Mouse (Mus musculus) ES-E14 (cell line): ENCODE measurements at regions not wholly inside any gene's neighbourhood (a gene's known extent, or its start where the extent isn't known, plus 50 kb on each side); places are given as distances from the start of the nearest gene placed in this dataset.

ENCODE experiments used
- DNase-seq: peaks from one replicate; pipeline ENCODE4 v3.0.0-alpha.2; 2013; ENCODE audit warnings: low read depth, low spot score
- H3K27ac ChIP-seq: 2 replicates; pipeline ENCODE4 v1.5.1; 2012; ENCODE audit warnings: low read depth, mild to moderate bottlenecking, low read length, moderate library complexity, mixed read lengths; ENCODE audit not compliant: poor library complexity, insufficient read depth, severe bottlenecking
- H3K36me3 ChIP-seq: 2 replicates; pipeline ENCODE4 v1.6.1; 2012; ENCODE audit warnings: mild to moderate bottlenecking, low read length, moderate library complexity, mixed read lengths; ENCODE audit not compliant: control insufficient read depth, poor library complexity, insufficient read depth, severe bottlenecking
- H3K4me1 ChIP-seq, 2 experiments: fragments of 150-350 bp in 1 of 2; sonication (generic) in 1 of 2; 2 replicates each; pipeline ENCODE4 v1.6.1; 2012; ENCODE audit warnings: low read length in 2 of 2, mild to moderate bottlenecking in 1 of 2, mixed read lengths in 1 of 2; ENCODE audit not compliant: control insufficient read depth in 2 of 2, insufficient read depth in 2 of 2, poor library complexity in 1 of 2
- H3K4me3 ChIP-seq, 2 experiments: fragments of 150-350 bp in 1 of 2; sonication (generic) in 1 of 2; 2 replicates each; pipeline ENCODE4 v1.5.1; 2012; ENCODE audit warnings: low read length in 2 of 2, low read depth in 1 of 2, mild to moderate bottlenecking in 1 of 2, mixed read lengths in 1 of 2; ENCODE audit not compliant: insufficient read depth in 1 of 2, poor library complexity in 1 of 2, severe bottlenecking in 1 of 2
- H3K9ac ChIP-seq: 2 replicates; pipeline ENCODE4 v1.6.1; 2012; ENCODE audit warnings: low read depth, mild to moderate bottlenecking, low read length, mixed read lengths; ENCODE audit not compliant: poor library complexity, insufficient read depth, severe bottlenecking
- H3K9me3 ChIP-seq: fragments of 150-350 bp; sonication (generic); 2 replicates; pipeline ENCODE4 v1.6.1; 2012; ENCODE audit warnings: low read depth, mild to moderate bottlenecking, low read length; ENCODE audit not compliant: control insufficient read depth, insufficient read depth
- CHD2 ChIP-seq: IDR thresholded peaks from 2 replicates; pipeline ENCODE4 v1.6.1; 2014; ENCODE audit warnings: mild to moderate bottlenecking, low read depth, low read length, inconsistent platforms
- HCFC1 ChIP-seq: IDR thresholded peaks from 2 replicates; pipeline ENCODE4 v1.6.1; 2012; ENCODE audit warnings: low read length, inconsistent platforms, borderline replicate concordance; ENCODE audit not compliant: insufficient read depth
- MAFK ChIP-seq: IDR thresholded peaks from 2 replicates; pipeline ENCODE4 v1.6.1; 2014; ENCODE audit warnings: mild to moderate bottlenecking, low read depth, low read length, inconsistent platforms; ENCODE audit not compliant: insufficient read depth
- ZC3H11A ChIP-seq: IDR thresholded peaks from 2 replicates; pipeline ENCODE4 v1.6.1; 2012; ENCODE audit warnings: low read depth, mild to moderate bottlenecking, inconsistent platforms, low read length, borderline replicate concordance
- ZNF384 ChIP-seq: IDR thresholded peaks from 2 replicates; pipeline ENCODE4 v1.6.1; 2012; ENCODE audit warnings: low read depth, low read length, inconsistent platforms
- in situ Hi-C, 2 experiments: fragments of 600-800 bp; cut with MboI; formaldehyde crosslinking; loops; one replicate each; pipeline ENCODE4 v1.15.1; 2025; ENCODE audit warnings: low sequenced_read_pairs in 2 of 2, inconsistent platforms in 1 of 2; ENCODE audit not compliant: unreplicated experiment in 2 of 2

DNA sequence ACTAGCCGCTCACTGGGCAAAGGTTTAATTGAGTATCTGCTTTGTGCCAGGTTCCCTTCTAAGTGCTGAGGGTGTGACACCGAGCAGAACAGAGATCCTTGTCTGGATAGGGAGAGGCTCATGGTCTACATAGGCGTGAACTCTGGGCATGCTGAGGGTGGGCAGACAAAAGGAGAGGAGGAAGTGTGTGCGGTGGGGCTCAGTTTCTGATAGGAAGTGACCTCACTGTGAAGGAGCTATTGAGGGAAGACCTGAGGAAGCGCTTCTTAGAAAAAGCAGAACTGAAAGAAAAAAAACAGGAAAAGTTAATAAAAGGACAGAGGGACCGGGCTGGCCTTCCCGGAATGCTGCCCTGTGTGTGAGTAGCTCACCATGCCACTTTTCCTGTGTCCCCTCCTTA is 162.8 kb downstream of the Hibadh start:
- H3K9me3 ChIP-seq, result no peaks in the 10 kb centered on the region
- H3K4me3 ChIP-seq, result no peak overlapping the region
- TF ChIP-seq CHD2, result no peak
- no peak for TF ChIP-seq ZC3H11A
- TF ChIP-seq MAFK, result no peak
- no peak for TF ChIP-seq ZNF384
- no peak for TF ChIP-seq HCFC1
- no peak overlapping the region for H3K9ac ChIP-seq
- H3K27ac ChIP-seq, result no peak overlapping the region
- no peak for DNase-seq
- in situ Hi-C loops, result no loop called here
- H3K4me1 ChIP-seq, result no peaks in the 10 kb centered on the region; a peak in 1 of 4 replicates
- H3K36me3 ChIP-seq, result no peaks in the 10 kb centered on the region

GRCm38 (mm10) chr6:52478624-52479023 is 161.6 kb downstream of the Hibadh start:
- Histone ChIP-seq H3K4me3 (no peak overlapping the region), H3K36me3 (no peaks in the 10 kb centered on the region), H3K27ac (no peak overlapping the region), H3K4me1 (no peaks in the 10 kb centered on the region), H3K9me3 (no peaks in the 10 kb centered on the region), H3K9ac (no peak overlapping the region)
- TF ChIP-seq ZNF384 (no peak), MAFK (no peak), CHD2 (no peak), ZC3H11A (no peak), HCFC1 (no peak)
- in situ Hi-C loops, result no loop called here
- DNase-seq, result no peak

DNA sequence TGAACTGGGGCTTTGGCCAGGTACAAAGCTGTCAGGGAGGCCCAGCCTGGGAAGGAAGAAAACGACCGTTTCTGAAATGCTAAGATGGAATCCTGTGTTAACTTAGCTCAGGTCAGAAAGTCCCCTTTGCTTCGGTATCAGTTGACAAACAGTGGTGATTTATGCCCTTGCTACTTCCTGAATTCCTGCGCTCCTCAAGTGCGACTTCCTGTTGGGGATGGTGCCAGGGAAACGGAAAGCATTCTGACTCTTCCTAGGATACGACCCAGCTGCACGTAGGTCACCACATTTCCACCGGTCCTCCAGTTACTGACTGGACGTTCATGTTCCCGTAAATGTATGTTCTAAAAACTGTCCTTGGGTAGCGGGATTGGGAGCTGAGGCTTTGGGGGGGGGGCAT is 161.0 kb downstream of the Hibadh start:
- in situ Hi-C loops, result no loop called here
- Histone ChIP-seq H3K27ac (no peak overlapping the region), H3K9me3 (no peaks in the 10 kb centered on the region), H3K9ac (no peak overlapping the region), H3K4me3 (no peak overlapping the region), H3K36me3 (no peaks in the 10 kb centered on the region), H3K4me1 (no peaks in the 10 kb centered on the region)
- DNase-seq, result no peak
- no peak for TF ChIP-seq CHD2
- TF ChIP-seq ZNF384, result no peak
- no peak for TF ChIP-seq HCFC1
- TF ChIP-seq MAFK, result no peak
- no peak for TF ChIP-seq ZC3H11A

DNA sequence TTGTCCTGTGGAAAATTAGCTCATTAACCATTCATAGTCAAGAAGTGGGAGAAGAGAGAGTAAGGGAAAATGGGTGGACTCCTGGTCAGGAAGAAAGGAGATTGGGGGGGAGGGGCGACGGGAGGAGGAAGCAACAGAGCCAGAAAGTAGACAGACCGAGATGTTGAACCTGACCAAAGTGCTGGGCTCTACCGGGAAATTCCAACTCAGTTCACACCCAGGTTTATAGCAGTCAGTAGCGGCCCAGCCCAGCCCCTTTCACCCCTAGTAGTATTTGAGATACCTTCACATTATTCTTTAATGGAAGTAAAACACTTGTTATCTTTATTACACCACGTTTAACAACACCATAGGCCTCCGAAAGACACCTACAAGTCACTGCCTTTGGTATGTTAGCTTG is 158.2 kb downstream of the Hibadh start:
- Histone ChIP-seq H3K4me1 (no peaks in the 10 kb centered on the region), H3K4me3 (no peak overlapping the region), H3K36me3 (no peaks in the 10 kb centered on the region), H3K27ac (no peak overlapping the region), H3K9ac (no peak overlapping the region), H3K9me3 (no peaks in the 10 kb centered on the region)
- in situ Hi-C loops, result no loop called here
- TF ChIP-seq ZC3H11A (no peak), ZNF384 (no peak), CHD2 (no peak), HCFC1 (no peak), MAFK (no peak)
- DNase-seq, result no peak

- Histone ChIP-seq H3K4me3 (no peak overlapping the region), H3K9me3 (no peaks in the 10 kb centered on the region), H3K9ac (no peak overlapping the region), H3K27ac (no peak overlapping the region), H3K36me3 (no peaks in the 10 kb centered on the region), H3K4me1 (no peaks in the 10 kb centered on the region)
- in situ Hi-C loops, result no loop called here
- DNase-seq, result no peak
- TF ChIP-seq ZNF384, result no peak
- TF ChIP-seq HCFC1, result no peak
- TF ChIP-seq ZC3H11A, result no peak
- no peak for TF ChIP-seq MAFK
- no peak for TF ChIP-seq CHD2
Measured at GRCm38 (mm10) chr6:52486146-52486545, 154.0 kb downstream of the Hibadh start.
